Mouse (Mus musculus) embryonic fibroblast, embryonic 13.5 days (primary cell): Measurements from ENCODE around the gene Cry2. TPM values are rescaled to one million over a fixed set of nuclear protein-coding genes. Genes with fewer than 3 reads are reported as not detected.

Experiments used
- H3K27ac ChIP-seq: 2 replicates; pipeline ENCODE4 v1.5.1; 2012; ENCODE audit warnings: low read length, control low read depth, inconsistent platforms; ENCODE audit not compliant: insufficient read depth
- H3K4me1 ChIP-seq: 2 replicates; pipeline ENCODE4 v1.6.1; 2011; ENCODE audit warnings: low read length; ENCODE audit not compliant: control insufficient read depth, insufficient read depth
- H3K4me3 ChIP-seq: 2 replicates; pipeline ENCODE4 v1.5.1; 2011; ENCODE audit warnings: mild to moderate bottlenecking, control low read depth, low read length; ENCODE audit not compliant: insufficient read depth
- CTCF ChIP-seq: IDR thresholded peaks from 2 replicates; pipeline ENCODE4 v1.5.1; 2011; ENCODE audit warnings: mild to moderate bottlenecking, control low read depth, low read length, moderate library complexity, borderline replicate concordance; ENCODE audit not compliant: insufficient read depth
- POLR2A ChIP-seq: IDR thresholded peaks from 2 replicates; pipeline ENCODE4 v1.6.1; 2011; ENCODE audit warnings: low read depth, mild to moderate bottlenecking, control low read depth, low read length, moderate library complexity
- polyA plus RNA-seq: library from polyadenylated mRNA; stranded (reverse); fragments of >200 nt; gene quantifications from 2 replicates; pipeline ENCODE4 v1.2.4, GENCODE M21; 2011; ENCODE audit warnings: low read depth; ENCODE audit not compliant: missing spikeins, insufficient read length

Cry2 gene
- polyA plus RNA-seq, 1 experiment: 16.7 TPM

DNA sequence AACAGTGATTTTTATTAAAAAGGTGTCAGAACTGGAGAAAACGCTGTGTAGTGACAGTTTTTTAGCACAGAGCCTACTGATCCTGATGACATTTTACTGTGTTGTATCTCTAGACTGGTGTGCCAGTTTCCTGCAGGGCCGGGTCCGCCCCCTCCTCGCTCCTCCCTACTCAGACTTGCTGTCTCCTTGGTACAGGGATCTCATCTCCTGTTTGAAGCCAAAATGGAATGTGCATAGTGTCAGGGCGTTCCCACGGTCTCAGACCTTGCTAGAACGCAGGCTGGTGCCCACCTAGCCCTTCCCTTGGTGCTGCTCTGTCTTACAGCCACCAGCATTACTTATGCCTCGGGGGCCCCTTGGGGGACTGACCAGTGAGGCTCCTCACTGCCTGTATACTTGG lies 72.0 kb downstream of the Cry2 start:
- H3K4me3 ChIP-seq: no peak overlapping the region
- H3K27ac ChIP-seq: no peak overlapping the region
- H3K4me1 ChIP-seq: no peaks in the 10 kb centered on the region
- TF ChIP-seq POLR2A: no peak
- TF ChIP-seq CTCF: no peak

DNA sequence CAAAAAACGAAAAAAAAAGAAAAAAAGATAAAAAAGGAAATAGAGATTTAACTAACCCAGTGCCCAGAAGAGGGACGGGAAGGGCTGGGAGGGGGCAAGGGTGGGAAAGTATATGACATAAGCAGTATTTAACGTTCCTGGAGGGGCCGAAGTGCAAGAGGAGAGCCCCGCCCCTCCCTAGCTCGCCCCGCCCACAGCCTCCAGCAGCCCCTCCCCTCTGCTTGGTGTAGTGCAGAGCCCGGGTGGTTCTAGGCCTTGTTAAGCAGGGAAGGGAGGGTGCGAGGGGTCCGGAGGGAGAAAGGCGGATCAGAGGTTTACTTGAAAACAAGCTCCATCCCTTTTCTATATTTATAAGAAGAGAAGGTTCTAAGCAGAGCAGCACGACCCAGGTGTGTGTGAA lies 73.0 kb downstream of the Cry2 start:
- Histone ChIP-seq H3K4me3 (no peak overlapping the region), H3K4me1 (no peaks in the 10 kb centered on the region), H3K27ac (no peak overlapping the region)
- TF ChIP-seq CTCF: no peak
- no peak for TF ChIP-seq POLR2A

DNA sequence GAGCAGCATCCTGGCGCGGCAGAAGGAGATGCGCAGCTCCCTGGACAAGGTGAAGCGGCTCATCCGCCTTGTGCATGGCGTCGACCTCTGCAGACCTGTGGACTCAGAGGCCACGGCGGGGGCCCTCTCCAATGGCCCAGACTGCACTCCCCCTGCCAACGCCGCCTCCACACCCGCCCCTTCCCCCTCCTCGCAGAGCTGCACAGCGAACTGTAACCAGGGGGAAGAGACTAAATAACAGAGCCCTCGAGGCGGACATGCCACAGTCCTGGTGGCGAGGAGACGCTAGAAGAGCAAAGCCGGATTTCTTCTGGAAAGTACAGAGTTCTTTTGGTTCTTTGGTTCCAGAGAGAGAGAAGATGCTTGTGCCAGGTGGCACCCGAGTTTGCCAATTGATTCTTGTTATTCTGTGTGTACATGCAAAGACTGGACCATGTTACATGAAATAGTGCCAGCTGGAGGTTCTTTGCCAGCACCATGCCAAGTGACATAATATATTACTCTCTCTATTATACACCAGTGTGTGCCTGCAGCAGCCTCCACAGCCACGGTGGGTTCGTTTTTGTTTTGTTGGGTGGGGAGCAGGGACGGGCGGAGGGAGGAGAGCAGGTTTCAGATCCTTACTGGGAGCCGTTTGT lies 73.5 kb downstream of the Cry2 start:
- TF ChIP-seq CTCF (no peak), POLR2A (no peak)

DNA sequence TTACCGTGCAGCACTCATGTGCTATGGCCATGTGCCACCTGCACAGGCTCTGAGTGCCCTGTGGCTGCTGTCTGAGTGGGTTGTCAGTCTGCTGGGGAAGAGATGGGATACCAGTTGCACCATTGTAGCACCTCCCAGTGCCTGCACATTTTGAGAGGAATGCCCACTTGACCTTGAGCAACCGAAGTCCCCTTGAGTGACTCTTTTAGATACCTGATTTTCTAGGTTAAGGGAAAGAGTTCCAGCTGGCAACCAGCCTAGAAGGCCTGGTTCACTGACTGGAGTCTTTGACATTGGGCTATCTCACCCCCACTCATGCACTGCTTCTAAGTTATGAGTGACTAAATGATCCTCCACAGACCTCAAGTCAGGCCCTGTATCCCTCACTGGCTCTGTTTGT lies 74.5 kb downstream of the Cry2 start:
- no peak for TF ChIP-seq POLR2A
- no peak for TF ChIP-seq CTCF
- Histone ChIP-seq H3K4me1 (no peaks in the 10 kb centered on the region; the same call in 1 of the 2 replicates), H3K4me3 (no peak overlapping the region), H3K27ac (no peak overlapping the region)

More for the DNA sequence above, 73.5 kb downstream of the Cry2 start:
- Histone ChIP-seq H3K4me1 (no peaks in the 10 kb centered on the region), H3K27ac (no peak overlapping the region), H3K4me3 (no peak overlapping the region)

DNA sequence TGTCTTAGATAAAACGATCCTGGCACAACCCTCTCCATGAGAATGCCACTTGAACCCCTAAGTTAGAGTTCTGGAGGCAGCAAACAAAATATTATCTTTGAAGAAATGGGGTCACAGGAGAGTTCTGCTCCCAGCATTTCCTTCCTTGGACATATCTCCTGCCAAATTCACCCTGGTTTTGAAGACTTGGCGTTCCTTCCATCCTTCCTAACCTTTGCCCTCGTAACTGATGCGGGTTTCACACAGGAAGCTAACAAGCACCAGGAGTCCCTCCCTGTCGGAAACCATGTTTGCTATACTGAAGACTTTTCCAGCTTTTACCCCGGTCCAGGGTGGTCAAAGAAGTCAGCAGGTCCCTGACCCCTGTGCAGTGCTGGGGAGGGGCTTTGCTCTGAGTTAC lies 79.6 kb downstream of the Cry2 start:
- TF ChIP-seq POLR2A (no peak), CTCF (no peak)
- H3K27ac ChIP-seq: no peak overlapping the region
- H3K4me1 ChIP-seq: no peaks in the 10 kb centered on the region; the same call in 1 of the 2 replicates
- no peak overlapping the region for H3K4me3 ChIP-seq

Other genes starting within 250 kb of the Cry2 start
- gene Pex16, start 59.4 kb downstream of the Cry2 start, polyA plus RNA-seq: 6.1 and 6.7 TPM in 2 replicates
- not detected in 2 replicates for gene Large2, start 59.2 kb downstream of the Cry2 start, polyA plus RNA-seq
- 0.83 and 0.98 TPM in 2 replicates for gene 1700029I15Rik, start 51.5 kb downstream of the Cry2 start, polyA plus RNA-seq
- gene Mapk8ip1, start 32.8 kb downstream of the Cry2 start, polyA plus RNA-seq: 7.1 and 8.6 TPM in 2 replicates
- 12.8 and 12.9 TPM in 2 replicates for gene Slc35c1, start 26.5 kb upstream of the Cry2 start, polyA plus RNA-seq
- 5.3 and 8.6 TPM in 2 replicates for gene Chst1, start 165.7 kb upstream of the Cry2 start, polyA plus RNA-seq